Mouse (Mus musculus): ENCODE data around the gene Tyrobp.

Tyrobp gene

GRCm38 (mm10) chr7:30464816-30465300 is 51.3 kb downstream of the Tyrobp start:
- DNase-seq, result no peak
